Mouse (Mus musculus) liver (tissue): ENCODE results near the gene Ascl3.

Source experiments
- DNase-seq: peaks from one replicate; pipeline ENCODE4 v3.0.0-alpha.2; 2020; ENCODE audit warnings: mixed read lengths

Ascl3 gene

DNA sequence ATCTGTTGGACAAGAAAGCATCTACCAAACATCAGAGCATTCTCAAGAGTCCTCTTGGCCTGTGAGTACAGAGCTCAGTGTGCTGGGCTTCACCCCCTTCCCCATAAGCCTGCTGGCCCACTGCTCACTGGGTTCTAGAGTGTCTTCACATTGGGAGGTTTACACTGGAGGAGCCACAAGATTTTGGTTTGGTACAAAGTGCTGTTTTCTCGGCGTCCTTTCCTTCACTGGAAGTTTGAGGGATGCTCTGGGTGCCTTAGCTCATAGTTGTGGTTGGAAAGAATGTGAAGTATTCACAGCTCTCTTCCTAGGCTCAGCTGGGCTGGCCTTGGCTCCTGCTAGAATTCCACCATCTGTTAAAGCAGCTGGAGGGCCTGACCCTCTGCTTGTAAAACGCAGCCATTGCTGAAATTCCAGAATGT, 22.6 kb downstream of the Ascl3 start:
- no peak for DNase-seq

DNA sequence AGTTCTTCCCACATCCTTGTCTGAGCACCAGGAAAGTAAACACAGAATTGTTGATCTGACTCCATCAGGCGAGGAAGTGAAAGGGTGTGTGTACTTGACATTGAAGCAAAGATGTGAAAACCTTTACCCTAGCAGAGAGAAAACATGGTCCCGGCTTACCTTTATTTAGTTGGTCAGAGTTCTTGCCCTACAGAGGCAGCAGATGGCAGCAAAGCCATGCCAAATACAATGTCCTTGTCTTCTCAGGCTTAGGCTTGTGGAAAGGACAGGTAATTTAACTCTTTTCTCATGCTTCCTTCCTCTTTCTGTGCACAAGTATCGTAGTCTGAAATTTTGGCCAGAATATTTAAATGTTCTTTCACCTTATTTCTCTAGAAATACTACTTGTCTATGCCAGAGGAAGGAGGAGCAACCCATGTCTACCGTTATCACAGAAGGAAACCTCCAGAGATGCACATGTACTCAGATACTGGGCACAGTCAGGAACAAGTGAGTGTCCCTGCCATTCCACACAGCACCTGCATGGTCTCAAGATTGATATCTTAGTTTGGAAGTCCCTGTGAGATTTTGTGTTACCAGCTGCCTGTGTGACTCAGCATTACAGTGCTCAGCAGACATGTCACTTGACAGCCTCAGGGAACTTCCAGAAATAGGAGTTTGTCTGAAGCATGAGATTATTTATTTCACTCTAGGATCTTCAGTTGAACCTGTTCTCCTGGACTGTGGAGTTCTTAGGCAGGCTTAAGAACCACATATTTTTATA, 24.3 kb downstream of the Ascl3 start:
- peak; percentile 50 for DNase-seq

- DNase-seq = no peak
Observed at GRCm38 (mm10) chr7:109704461-109704860, 27.1 kb downstream of the Ascl3 start.

GRCm38 (mm10) chr7:109704016-109704377, 27.5 kb downstream of the Ascl3 start:
- DNase-seq = peak; percentile 62

- peak; percentile 98 for DNase-seq
Observed at GRCm38 (mm10) chr7:109703190-109704015, 28.1 kb downstream of the Ascl3 start, which contains the start of the genes St5 and Akip1. St5 (minus strand) TSS chr7:109703605. Akip1 (plus strand) TSS chr7:109703690.

DNA sequence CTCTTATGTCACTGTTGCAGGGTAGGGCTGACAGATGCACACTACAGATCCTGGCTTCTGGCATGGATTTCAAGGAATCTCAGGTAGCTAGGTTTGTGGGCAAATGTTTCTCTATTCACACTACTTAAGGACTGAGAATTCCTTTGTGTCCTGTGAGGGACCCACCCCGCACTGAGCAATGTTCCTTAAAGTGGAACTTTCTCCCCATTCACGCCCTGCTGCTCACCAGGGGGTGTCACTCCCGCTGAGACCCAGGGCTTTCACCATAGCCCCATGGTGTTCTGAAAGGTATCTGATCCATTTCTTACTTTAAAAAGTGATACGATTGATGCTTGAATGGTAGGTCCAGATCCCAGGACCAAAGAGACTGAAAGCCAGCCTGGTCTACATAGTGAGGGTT, 28.8 kb downstream of the Ascl3 start:
- DNase-seq = no peak

DNA sequence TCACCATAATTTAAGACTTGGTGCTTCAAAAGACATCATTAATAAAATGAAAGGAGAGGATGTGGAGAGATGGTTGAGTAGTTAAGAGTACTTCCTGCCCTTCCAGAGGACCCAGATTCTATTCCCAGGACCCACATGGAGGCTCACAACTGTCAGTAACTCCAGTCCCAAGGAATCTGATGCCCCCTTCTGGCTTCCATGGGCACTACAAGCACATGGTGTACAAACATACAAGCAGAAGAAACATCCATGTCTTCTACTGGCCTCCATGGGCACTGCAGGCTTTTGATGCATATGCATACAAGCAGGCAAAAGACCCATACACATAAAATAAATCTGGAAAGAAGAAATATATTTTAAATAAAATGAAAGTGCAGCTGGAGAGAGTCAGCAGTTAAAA, 31.3 kb downstream of the Ascl3 start:
- peak; percentile 36 for DNase-seq

GRCm38 (mm10) chr7:109695339-109695726, 36.2 kb downstream of the Ascl3 start:
- no peak for DNase-seq

DNA sequence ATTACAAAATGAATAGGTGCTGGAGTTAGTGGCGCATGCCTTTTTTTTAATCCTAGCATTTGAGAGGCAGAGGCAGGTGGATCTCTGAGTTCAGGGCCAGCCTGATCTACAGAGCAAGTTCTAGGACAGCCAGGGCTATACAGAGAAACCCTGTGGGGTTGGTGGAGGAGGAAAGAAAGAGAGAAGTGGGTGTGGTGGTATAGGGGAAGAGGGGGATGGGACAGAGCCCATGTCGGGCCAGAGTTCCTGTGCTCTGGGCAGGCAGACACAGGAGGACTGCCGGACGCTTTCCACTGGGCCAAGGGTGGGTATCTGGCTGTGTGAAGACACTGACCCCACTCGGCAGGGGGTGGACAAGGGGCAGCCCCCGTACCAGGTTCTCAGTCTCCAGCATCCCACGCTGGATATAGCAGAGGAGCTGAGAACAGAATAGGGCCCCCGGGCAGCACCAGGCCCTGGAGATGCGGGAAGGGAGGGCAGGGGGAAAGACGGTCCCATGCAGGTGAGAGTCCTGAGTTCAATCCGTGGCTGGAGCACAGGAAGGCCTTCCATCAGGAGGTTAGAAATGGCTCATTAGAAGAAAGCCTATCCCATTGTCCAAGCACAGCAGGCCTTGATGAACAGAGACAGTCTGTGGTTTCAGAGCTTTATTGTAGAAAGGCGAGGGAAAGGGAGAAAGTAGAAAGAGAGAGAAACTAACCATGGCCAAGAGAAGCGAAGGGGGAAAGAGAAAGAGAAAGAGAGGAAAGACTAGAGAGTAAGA, 36.8 kb downstream of the Ascl3 start:
- DNase-seq = no peak

GRCm38 (mm10) chr7:109690961-109691360, 40.6 kb downstream of the Ascl3 start:
- no peak for DNase-seq

GRCm38 (mm10) chr7:109690101-109690500, 41.4 kb downstream of the Ascl3 start:
- DNase-seq = no peak

GRCm38 (mm10) chr7:109686585-109687128, 44.9 kb downstream of the Ascl3 start:
- no peak for DNase-seq

GRCm38 (mm10) chr7:109680879-109681278, 50.6 kb downstream of the Ascl3 start:
- no peak for DNase-seq

DNA sequence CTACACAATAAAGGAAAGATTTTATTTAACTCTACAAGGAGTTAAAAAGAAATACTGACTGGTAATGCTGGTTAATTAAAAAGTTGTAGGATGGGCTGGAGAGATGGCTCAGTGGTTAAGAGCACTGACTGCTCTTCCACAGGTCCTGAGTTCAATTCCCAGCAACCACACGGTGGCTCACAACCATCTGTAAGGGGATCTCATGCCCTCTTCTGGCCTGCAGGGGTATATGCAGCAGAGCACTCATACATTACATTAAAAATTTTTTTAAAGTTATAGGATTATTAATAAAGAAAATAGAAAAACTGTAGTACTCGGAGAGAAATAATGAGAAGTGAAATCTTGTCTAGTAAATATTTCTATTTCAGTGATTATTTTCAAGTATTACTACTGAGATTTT, 51.2 kb downstream of the Ascl3 start:
- DNase-seq = no peak
